Mouse (Mus musculus) lung, postnatal 0 days (tissue): ENCODE data around the gene Ifna5.
A peak's percentile ranks its signal among the peaks of the same experiment; 100 is the strongest.

Experiments
- CTCF ChIP-seq: IDR thresholded peaks from 2 replicates; pipeline ENCODE4 v1.5.1; 2016; ENCODE audit warnings: antibody characterized with exemption, mild to moderate bottlenecking
- EP300 ChIP-seq: IDR thresholded peaks from 2 replicates; pipeline ENCODE4 v1.6.1; 2016; ENCODE audit warnings: antibody characterized with exemption, mild to moderate bottlenecking, control low read depth

DNA sequence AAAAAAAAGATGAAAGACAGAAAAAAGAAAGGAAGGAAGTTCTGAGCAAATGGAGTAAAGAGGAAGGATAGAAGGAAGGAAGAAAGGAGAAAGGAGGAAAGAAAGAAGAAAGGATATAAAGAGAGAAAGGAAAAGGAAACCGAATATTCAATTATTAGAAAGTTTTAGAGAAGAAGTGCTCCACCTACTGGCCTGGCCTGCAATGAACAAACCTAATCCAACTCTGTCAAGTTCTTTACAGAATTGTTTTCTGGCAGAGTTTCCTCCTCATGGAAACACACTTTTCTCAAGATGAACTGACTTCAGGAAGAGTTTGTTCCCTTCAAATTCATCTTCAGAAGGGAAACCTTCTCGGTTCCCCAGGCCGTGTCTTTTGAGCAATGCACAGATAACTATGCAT is 3.5 kb downstream of the Ifna5 start:
- TF ChIP-seq CTCF (peak; percentile 57), EP300 (no peak)
